Mouse (Mus musculus): ENCODE results near the gene Cplx2.

- TF ChIP-seq CTCF (IDR thresholded peaks at IDR 0.05; ENCODE audit: borderline replicate concordance, insufficient read depth, low read length) (no peak), POLR2A (IDR thresholded peaks at IDR 0.05; ENCODE audit: low read depth, low read length) (no peak)
Observed at GRCm38 (mm10) chr13:54374106-54374706, 3.1 kb downstream of the Cplx2 start.

Measured in embryonic fibroblast, embryonic 13.5 days (primary cell).